Mouse (Mus musculus) monocyte, adult 2 months (primary cell): ENCODE results near the gene Scamp1.

Source experiments
- DNase-seq, 2 experiments: peaks; one replicate each; pipeline ENCODE4 v3.0.0; 2022; ENCODE audit warnings: low spot score in 2 of 2, low read depth in 1 of 2

Scamp1 gene

DNA sequence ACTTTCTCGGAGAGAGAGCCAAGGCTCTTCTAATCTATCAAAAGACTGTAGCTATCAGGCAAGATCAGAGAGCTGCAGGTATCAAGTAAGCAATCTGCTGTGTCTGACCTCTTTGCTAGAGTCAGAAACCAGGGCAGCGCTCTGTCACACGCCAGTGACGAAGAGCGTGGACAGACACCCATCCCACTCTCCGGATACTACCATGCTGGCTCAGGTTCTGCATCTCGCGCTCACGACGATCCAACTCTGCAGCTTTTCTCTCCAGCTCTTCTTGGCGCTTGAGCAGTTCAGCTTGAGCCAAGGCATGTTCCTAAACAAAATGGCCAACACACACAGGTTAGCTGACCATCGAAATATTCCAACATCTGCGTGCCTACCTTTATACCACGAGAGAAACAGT, 53.8 kb downstream of the Scamp1 start:
- DNase-seq, result no peak

DNA sequence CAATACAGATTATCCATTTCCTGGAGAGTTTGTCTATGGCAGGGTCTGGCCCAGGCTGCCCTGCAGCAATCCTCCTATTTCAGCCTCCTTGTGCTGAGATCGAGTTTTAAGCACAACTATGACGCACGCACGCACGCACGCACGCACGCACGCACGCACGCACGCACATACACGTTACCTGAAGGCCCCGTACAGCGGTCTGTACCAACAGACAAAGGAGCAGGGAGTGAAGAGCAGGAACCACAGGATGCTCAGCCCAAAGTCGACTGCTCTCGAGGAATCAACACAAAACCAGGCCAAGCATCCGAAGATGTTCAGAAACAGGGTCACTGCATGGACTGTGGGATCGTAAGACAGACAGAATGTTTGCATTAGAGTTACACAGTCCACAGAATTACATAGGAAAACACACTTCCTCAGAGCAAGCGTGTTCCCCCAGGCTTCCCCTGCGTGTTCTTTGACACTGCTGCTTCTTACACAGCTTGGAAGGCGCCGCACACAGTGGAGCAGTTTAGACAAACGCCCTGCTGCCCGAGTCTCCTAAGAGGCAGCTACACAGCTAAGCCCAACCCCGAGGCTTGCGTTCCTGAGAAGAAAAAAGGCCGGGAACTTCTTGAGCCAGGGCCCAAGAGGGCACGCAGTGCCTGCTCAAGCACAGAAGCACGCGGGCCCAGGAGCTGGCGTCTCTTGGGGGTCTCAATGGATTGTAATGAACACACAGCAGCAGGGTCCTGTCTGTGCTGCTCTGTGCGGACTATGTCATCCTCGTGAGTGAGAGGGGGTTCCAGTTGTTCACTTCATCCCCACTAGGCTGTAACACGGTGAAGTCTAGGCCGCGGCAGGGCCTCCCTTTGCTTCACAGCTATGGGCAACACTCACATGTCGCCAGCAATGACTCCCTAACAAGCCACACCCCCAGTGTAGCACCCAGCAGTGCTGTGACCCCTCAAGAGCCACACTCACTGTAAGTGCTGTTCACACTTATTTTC, 60.6 kb downstream of the Scamp1 start:
- DNase-seq, result no peak

DNA sequence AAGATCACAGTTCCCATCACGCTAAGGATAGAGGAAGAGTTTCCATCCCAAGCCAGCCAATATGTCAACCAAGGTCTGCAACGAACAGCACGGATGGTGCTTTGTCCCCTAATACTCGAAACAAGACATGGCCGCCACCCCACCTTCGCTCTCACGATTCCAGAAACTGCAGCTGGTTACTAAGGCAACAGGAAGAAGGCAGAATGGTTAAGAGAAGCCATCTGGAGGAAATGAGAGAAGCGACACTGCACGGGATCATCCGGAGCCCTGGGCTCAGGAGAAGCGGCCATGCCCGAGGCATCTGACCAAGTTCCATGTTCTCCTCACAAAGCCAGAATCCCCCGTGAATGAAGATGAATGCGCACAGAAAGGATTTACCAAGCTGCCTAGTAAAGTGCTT, 62.0 kb downstream of the Scamp1 start:
- DNase-seq, result no peak

DNA sequence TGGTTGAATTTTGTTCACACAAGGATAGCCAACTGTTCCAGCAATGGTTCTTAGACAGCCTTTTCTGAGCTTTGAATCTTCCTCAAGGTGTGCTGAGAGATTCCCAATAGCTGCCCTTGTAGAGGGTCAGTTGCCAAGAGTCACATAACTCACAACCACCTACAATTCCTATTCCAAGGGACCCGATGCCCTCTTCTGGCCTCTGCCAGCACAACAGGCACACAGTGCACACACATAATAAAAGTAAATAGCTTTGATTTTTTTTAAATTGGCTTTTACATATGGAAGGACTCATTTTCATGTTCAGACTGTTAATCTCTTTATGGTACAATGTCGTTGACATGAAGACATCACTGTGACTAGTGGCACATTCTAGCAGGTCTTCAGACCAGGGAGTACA, 72.9 kb downstream of the Scamp1 start:
- DNase-seq, result no peak

DNA sequence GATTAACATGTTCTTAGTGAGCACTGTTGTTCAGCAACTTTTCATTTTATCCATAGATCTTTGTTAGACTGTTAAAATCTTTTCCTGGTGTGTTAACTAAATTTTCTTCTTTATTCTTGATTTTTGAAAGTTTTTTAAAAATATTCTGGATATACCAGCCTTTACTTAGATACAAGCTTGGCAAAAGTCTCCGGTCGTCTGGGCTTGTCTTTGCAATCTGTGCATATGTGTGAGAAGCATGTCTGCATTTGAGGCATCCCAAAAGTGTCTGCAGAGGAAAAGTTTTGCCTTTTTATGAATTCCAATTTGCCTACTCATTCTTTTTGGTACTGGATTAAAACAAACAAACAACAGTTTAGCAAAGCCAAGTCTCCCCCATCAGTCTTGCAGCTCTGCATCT, 73.5 kb downstream of the Scamp1 start:
- no peak for DNase-seq

DNA sequence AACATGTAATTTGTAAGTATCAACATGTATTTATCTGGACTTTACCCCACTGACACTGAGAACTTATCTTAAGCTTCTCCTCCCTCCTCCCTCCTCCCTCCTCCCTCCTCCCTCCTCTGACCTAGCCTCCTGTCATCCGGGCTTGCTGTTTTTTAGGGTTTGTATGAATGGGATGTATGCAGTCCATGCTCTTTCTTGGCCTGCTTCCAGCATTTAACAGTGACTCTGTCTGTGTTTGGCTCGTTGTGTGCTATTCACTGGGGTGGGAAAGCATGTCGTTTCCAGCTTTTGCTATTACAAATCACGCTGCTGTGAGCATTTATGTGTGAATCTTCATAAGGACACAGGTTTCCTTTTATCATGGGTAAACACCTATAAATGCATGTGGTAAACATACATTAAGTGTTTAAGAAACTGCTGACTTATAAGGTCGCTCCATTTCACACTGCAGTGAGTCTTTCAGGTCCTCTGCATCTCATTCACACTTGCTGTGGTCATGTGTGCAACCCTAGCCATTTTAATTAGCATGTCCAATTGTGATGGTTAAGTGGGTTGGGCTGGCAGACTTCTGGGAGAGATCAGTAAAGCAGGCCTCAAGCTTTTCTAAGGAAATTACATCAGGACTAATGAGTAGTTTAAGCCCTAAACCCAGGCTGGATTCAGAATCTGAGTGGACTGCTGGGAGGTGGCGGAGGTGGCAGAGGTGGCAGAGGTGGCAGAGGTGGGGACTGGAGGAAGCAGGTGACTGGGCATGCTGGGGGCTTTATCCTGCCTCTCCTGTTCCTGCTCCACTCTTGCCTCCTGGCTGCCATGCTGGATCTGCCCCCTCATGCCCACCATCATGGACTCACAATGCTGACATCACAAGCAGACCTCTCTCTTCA, 74.2 kb downstream of the Scamp1 start:
- DNase-seq, result no peak

DNA sequence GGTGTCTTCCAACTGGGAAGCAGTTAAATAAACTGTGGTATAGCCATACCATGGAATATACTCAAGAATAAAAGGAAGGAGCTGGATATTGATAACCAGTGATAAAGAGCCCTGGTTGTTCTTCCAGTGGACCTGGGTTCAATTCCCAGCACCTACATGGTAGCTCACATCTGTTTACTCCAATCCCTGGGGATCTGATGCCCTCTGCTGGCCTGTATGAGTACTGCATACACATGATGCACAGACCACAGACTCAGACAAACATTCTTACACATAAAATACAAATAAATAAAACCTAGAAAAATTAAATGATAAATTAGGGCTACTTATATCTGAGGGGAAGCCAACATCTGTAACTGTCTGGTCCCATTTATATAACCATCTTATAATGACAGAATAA, 76.8 kb downstream of the Scamp1 start:
- DNase-seq, result no peak

DNA sequence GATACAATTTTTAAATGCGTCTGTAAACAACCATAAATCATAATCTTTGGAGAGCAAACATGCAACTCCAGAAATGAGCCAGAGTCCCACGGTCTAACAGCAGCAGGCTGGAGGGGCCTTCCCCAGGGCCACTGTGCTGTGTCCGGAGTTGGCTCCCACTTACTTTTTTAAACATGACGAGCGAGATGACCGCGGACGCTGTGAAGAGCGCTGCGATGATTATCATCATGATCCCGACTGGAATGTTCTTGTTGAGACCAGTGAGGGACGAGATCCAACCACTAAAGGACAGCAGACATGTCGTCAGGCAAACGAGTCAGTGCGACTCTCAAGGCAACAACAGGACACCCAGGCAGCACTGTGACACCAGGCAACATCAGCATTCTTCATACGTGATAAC, 77.7 kb downstream of the Scamp1 start:
- no peak for DNase-seq

DNA sequence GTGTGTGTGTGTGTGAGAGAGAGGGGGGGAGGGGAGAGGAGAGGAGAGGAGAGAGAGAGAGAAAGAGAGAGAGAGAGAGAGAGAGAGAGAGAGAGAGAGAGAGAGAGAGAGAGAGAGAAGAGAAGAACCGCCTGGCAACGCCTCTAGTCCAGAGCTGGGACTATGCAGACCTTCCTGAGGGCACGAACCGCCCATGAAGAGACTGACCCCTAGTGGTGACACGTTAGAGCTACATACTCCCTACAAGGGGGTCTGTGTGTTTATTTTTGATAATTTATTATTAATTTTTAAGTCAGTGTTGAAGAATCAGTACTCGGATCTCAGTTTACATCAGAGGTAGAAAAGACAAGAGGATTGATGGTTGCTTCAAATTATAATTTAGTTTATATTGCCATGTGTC, 80.4 kb downstream of the Scamp1 start:
- DNase-seq, result no peak

DNA sequence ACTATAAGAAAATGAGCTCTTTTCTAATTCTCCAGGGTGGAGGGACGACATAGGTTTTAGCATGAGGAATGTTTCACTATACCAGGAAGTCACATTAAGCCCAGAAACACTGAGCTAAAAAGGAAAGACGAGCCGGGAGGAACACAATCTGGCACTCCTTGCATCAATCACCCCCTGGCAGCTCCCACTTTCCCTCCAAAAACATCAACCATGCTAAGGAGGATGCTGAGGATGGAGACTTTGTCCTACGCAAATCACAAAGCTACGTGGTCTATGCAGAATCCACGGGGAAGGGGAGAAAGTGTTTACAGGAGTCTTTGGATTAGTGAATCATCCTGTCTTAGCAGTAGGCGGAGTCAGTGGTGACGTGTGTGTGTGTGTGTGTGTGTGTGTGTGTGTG, 85.8 kb downstream of the Scamp1 start:
- DNase-seq, result no peak

DNA sequence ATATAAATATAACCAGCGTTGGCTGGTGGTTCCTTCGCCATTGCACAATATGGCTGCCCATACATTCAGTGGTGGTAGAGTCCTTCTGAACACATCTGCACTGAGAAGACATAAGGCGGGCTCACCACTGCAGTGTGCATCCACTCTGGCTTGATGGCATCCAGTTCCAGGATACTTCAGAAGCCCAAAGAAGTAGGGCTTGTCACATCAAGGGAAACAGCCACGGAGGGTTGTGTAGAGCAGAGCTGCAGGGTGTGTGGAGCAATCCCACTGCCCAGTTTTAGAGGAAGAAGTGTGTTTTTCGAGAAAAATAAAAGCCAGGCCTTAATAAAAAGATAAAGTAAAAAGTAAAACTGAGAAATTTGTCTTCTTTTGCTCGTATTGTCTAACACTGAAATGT, 87.0 kb downstream of the Scamp1 start:
- DNase-seq, result no peak

DNA sequence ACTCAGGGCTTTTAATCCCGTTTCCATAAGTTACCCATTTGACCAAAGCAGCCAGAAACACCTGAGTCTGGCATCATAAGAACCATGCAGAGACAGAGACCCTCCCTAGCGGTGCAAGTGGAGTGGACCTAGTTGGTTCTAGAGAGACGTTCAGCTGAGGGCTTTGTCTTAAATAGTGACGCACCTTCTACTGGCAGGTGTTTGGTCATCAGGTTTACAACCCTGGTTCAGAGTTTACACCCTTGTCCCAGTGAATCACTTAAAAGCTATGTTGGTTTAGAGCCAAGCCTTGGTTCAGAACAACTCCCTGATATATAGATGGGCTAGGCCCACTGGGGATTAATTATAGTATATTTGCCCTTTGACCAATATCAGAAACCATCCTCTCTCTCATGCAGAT, 92.4 kb downstream of the Scamp1 start:
- DNase-seq, result no peak

DNA sequence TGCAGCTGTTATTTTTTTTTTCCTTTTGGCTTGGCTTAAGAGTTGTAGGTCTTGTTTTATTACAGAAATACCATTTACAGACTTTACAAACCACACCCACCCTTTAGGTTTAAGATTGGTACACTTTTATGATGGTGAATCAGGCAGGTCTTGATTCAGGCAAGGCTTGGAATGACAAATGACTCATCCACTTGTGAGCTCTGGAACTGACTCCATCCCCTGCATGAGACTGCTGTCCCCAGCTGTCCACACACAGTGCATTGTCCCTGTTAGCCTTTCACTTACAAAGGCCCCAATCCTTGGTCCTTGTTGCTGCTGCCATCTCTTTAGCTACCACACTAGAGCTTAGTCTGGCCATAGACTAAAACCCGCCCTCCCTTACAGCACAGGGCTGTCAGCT, 95.3 kb downstream of the Scamp1 start:
- DNase-seq, result no peak

DNA sequence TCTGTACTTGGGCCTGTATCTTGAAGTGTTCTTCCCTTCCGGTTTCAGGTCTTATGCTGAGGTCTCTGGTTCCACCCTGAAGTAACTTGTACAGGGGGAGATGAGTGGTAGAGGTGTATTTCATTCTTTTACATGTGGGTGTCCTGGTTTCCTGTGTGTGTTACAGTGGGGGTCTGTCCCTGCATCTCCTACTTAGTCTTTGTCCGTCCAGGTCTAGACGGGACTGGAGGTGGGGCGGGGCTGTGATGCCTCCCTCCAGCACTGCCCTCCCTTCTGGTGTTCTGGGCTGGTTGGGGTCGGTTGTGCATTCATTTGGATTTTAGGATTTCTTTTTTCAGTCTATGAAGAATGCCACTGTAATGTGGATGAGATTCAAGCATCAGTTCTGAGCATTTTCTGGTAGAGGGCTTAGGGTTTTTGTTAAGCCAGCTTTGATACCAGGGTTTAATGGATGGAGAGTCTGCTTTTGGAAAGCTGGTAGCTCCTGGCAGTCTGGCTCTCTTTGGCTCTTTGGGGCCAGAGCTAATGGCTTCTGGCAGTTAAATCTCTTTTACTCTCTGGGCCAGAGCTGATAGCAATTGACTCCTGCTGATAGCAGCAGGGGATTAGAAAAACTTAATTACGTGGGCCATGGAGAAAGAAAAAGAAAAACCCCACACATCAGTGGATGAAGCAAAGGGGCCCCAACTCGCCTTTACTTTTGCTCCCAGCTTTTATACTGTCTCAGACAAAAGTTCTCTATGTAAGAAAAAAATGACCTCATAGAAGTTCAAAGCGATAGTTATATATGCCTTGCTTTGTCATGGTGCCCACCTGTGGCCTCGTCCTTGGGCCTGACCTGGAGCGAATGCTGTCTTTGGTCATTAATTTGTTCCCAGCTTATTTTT, 97.2 kb downstream of the Scamp1 start:
- no peak for DNase-seq

DNA sequence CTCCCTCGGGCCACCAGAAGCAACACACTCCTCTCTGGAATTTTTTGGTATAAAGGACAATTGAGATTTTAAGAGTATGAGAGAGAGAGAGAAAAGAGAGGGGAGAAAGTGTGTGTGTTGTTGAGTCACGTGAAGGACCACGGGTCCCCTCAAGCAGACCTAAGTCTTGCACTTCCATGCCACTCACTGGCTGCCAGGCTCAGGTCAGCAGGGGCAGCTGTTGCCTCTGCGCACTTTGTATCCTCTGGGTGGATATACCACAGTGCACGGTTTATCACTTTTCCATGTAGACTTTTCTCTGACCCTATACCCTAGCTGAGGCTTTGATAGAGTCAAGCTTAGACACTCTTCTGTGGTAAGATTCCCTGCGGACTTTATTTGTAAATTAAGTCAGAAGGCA, 100.0 kb downstream of the Scamp1 start:
- no peak for DNase-seq

DNA sequence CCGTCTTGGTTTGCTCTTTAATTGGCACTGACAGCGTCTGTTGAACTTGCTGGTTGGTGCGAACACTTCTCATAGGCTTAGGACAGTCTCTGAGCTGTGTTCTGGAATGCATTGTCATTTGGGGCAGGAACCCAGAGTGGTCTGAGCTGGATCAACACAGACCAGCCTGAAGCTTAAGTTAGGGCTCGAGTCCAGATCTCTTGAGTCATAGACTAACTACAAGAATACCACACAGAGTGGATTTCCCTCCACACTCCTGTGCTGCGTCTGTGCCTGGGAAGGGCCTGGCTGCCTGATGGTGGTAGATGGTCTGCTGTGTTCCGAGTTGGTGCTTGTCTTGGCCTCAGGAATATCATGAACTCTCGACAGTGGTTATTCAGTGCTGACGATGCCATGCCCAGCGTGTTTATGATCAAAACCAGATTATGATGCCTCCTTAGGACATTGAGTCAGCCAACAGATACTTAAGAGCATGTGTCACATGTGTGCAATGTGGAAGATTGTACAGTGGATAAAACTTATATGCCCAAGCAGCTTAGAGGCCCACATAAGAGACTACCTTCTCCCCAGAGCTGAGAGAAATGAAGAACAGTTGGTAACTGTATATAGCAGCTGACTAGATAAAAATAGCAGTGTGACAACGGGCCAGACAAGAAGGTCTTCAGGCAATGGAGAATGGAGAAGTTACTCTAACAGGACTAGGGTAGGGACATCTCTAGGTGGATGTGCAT, 100.8 kb downstream of the Scamp1 start:
- DNase-seq, result no peak

DNA sequence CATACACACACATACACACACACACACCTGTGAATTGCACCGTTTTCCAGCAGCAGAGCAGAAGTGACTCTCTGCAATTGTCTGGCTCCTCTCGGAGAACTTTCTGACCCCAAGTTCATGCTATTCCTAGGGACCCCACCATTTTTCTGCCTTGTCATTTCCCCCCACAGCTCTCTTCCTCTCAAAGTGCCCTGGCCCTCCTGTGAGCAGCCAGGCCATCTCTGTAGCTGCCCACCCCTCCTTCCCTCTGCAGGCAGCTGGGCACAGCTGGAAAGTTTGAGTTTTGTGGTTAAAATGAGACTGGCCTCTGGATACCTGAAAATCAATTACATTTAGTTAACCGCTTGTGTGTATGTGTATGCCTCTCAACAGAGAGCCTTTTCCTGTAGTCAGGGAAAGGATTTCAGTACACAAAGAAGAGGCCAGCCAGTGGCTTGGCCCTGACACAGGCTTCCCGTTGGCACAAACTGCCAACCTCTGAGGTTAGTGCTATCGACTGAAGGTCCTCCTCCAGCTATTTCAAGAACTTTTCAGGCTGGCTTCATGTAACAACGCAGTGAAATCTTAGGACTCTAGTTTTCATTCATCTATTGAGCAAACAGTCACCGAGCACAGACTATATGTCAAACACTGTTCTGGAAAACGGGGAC, 102.2 kb downstream of the Scamp1 start:
- no peak for DNase-seq

DNA sequence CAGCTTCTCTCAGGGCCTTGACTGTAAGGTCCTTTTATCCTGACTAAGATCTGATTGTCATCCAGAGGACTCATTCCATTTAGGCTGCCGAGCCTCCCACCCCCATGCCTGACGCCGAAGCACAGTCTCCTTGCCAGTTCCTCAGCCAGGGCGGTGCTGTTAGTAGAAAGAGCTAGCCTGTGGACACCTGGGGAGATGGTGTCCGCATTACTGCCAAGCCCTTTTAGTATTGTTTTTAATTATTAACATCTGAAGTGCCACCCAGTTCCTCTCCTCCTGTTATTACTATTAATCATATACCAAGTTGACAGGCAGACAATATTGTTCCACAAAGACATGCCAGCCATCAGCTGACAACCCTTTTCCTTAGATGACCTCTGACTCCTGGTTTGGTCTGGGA, 103.6 kb downstream of the Scamp1 start:
- no peak for DNase-seq

DNA sequence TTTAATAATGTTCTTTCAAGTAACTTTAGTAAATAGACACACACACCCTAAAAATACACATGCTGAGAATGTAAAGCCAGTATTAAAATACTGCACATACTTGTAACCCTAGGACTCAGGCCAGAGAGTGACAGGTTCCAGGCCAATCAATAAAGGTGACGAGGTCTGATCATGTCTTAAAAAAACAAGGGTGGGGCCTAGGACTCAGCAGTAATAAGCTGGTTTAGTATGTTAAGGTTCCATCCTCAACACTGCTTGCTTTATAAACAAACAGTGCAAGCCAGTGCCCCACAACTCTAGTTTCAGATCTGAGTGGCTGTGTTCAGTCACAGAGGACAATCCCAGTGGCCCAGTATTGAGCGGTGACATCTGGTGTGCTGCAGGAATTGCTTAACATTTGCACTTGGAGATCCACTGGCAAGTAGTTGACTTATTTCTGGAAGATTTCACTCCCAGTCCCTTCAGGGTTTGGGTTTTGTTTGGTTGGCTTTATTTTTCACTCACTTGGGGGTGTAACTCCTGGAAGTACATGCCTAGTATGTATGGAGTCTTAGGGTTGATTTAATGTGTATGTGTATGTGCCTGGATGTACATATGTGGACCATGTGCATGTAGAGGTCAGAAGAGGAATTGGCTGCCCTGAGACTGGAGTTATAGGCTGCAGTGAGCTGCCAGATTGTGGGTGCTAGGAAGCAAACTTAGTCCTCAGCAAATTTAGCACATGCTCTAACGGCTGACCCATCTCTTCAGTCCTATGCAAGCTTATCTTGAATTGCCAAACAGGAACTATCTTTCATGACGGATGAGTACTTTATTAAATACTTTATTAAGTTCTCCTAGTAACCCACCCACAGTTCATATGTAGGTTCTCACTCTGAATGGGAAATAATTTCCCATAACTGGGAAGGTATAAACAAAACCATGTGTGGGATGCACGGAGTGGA, 104.9 kb downstream of the Scamp1 start:
- no peak for DNase-seq
